Comparison of ENCODE assay signal across 9 mouse cellular contexts in genomic region chr1:181417937-181418523, GRCm38 (mm10).
DNase-seq lines count a peak whose midpoint lies in the region; ATAC-seq lines count a peak whose summit lies in the region.
"Had no signal": no experiment of that assay in that cellular context is flagged by ENCODE, and none has a peak within 500 bp of the region (broad histone marks: within the 10 kb centered on the region; RNA-seq: fewer than 3 reads in every experiment).

No protein-coding gene starts in this region.

- DNase-seq in adrenal gland, adult 2 months: peak; percentile 21
- no peak for DNase-seq in adrenal gland, adult 18-20 months (ENCODE audit: low spot score in 2 of 2)
- DNase-seq in urinary bladder, postnatal 14 days (ENCODE audit: low spot score): peak; percentile 68
- DNase-seq in urinary bladder, adult 2 months (ENCODE audit: low spot score): no peak
- DNase-seq in retina, embryonic 14.5 days (ENCODE audit: low spot score): no peak
- DNase-seq in frontal cortex, postnatal 14 days (ENCODE audit: low spot score in 2 of 2): no peak
- no peak for DNase-seq in layer of hippocampus, adult 9-10 months (ENCODE audit: low spot score)

- H3K4me1 ChIP-seq in lung, embryonic 16.5 days (replicated peaks; ENCODE audit: control insufficient read depth, insufficient read depth, low read length): peaks cover 13% of the 10 kb centered on the region

- no peak overlapping the region for H3K4me3 ChIP-seq in lung, embryonic 16.5 days (ENCODE audit: low read length)
- H3K4me3 ChIP-seq: embryonic facial prominence, embryonic 15.5 days had no signal

- H3K9ac ChIP-seq in lung, embryonic 16.5 days (ENCODE audit: low read length): no peak overlapping the region
- H3K9ac ChIP-seq: embryonic facial prominence, embryonic 15.5 days had no signal

- no peak overlapping the region for H3K4me2 ChIP-seq in lung, embryonic 16.5 days (ENCODE audit: low read depth, low read length)
- H3K4me2 ChIP-seq: embryonic facial prominence, embryonic 15.5 days had no signal

- H3K27ac ChIP-seq in lung, embryonic 16.5 days (ENCODE audit: low read length): no peak overlapping the region; the same call in 1 of the 2 replicates
- H3K27ac ChIP-seq: embryonic facial prominence, embryonic 15.5 days had no signal

- no peaks in the 10 kb centered on the region for H3K9me3 ChIP-seq in lung, embryonic 16.5 days (ENCODE audit: control insufficient read depth, low read length)
- H3K9me3 ChIP-seq: embryonic facial prominence, embryonic 15.5 days had no signal

- WGBS in lung, embryonic 16.5 days: 40% methylated on average over 6 of the region's 6 CpGs

- no peaks in the 10 kb centered on the region for H3K27me3 ChIP-seq in lung, embryonic 16.5 days (ENCODE audit: control insufficient read depth, insufficient read depth, low read depth, low read length)
- H3K27me3 ChIP-seq: embryonic facial prominence, embryonic 15.5 days had no signal

- peak; percentile 92 for ATAC-seq in lung, embryonic 16.5 days (ENCODE audit: low read depth)

- no peaks in the 10 kb centered on the region for H3K36me3 ChIP-seq in lung, embryonic 16.5 days (ENCODE audit: control insufficient read depth, insufficient read depth, low read length)
- H3K36me3 ChIP-seq: embryonic facial prominence, embryonic 15.5 days had no signal

Comparison
In these comparisons a context has a peak if more than half of its experiments do, and no peak if none do; other contexts are left out.
1. DNase-seq: peak in adrenal gland, adult 2 months (single experiment) and urinary bladder, postnatal 14 days (single experiment); none in adrenal gland, adult 18-20 months (0 of 2), urinary bladder, adult 2 months (single experiment), retina, embryonic 14.5 days (single experiment), frontal cortex, postnatal 14 days (0 of 2) and layer of hippocampus, adult 9-10 months (single experiment).